Comparison of ENCODE assay signal across 13 mouse cellular contexts in the genomic region with DNA sequence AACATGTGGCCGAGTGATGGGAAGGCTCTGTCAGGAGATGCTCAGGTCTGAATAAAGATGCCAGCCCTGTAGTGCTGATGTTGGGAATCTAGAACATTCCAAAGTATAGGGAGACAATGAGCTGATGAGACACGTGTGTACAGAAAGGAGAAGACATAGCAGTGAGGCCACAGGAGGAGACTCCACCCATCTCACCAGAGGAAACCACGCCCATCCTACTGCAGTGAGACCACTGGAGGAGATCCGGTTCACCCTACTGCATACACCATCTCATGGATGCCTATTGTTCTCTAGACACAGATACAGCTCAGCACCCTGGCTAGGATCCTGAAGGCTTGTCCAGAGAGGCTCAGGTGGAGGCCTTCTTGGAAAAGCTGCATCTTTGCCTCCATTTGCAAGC.
DNase-seq lines count a peak whose midpoint lies in the region; ATAC-seq and TF ChIP-seq lines count a peak whose summit lies in the region.
"Had no signal": no experiment of that assay in that cellular context is flagged by ENCODE, and none has a peak within 500 bp of the region (broad histone marks: within the 10 kb centered on the region; RNA-seq: fewer than 3 reads in every experiment).

No protein-coding gene starts in this region.

- no peaks in the 10 kb centered on the region for H3K4me1 ChIP-seq in lung, adult 2 months (ENCODE audit: control insufficient read depth, insufficient read depth, low read length)
- no peaks in the 10 kb centered on the region for H3K4me1 ChIP-seq in kidney, adult 2 months (ENCODE audit: control insufficient read depth, insufficient read depth, low read length)
- H3K4me1 ChIP-seq: limb, embryonic 12.5 days; midbrain, embryonic 13.5 days; neural tube, embryonic 15.5 days had no signal

- no peak overlapping the region for H3K27ac ChIP-seq in kidney, adult 2 months (ENCODE audit: insufficient read depth, low read depth, low read length)
- H3K27ac ChIP-seq: limb, embryonic 12.5 days; midbrain, embryonic 13.5 days; neural tube, embryonic 15.5 days had no signal

- no peaks in the 10 kb centered on the region for H3K27me3 ChIP-seq in kidney, adult 2 months (replicated peaks; ENCODE audit: control insufficient read depth, insufficient read depth, low read length)
- H3K27me3 ChIP-seq: midbrain, embryonic 13.5 days; neural tube, embryonic 15.5 days had no signal

- 53% methylated on average over 4 of the region's 4 CpGs for WGBS in lung, adult 2 months
- 82% methylated on average over 4 of the region's 4 CpGs for WGBS in kidney, adult 2 months

- no peak for TF ChIP-seq CTCF in lung, adult 2 months (IDR thresholded peaks at IDR 0.05; ENCODE audit: insufficient read depth, low read length)
- TF ChIP-seq CTCF in kidney, adult 2 months (conservative IDR thresholded peaks at IDR 0.05; ENCODE audit: insufficient read depth, insufficient read length, low read depth, low read length): no peak

- no peak overlapping the region for H3K4me3 ChIP-seq in lung, adult 2 months (replicated peaks; ENCODE audit: extremely low read depth, low read depth, low read length)
- no peak overlapping the region for H3K4me3 ChIP-seq in kidney, adult 2 months (ENCODE audit: insufficient read depth, low read depth, low read length)
- H3K4me3 ChIP-seq: limb, embryonic 12.5 days; midbrain, embryonic 13.5 days; neural tube, embryonic 15.5 days had no signal

- H3K36me3 ChIP-seq in kidney, adult 2 months (ENCODE audit: control insufficient read depth, insufficient read depth, low read length): no peaks in the 10 kb centered on the region
- H3K36me3 ChIP-seq: limb, embryonic 12.5 days; midbrain, embryonic 13.5 days; neural tube, embryonic 15.5 days had no signal

- no peak for TF ChIP-seq POLR2A in lung, adult 2 months (IDR thresholded peaks at IDR 0.05; ENCODE audit: borderline replicate concordance, extremely low read depth, low read depth, low read length)
- TF ChIP-seq POLR2A in kidney, adult 2 months (IDR thresholded peaks at IDR 0.05; ENCODE audit: low read depth, low read length): no peak

- DNase-seq in lung, postnatal 25 days (ENCODE audit: low spot score): peak; percentile 16
- DNase-seq in lung, adult 2 months: no peak
- peak; percentile 24 to 36 for DNase-seq in natural killer cell, adult 2 months (ENCODE audit: low spot score in 2 of 2)
- no peak for DNase-seq in gastrocnemius, adult 18-20 months (ENCODE audit: low spot score)
- no peak for DNase-seq in kidney, adult 2 months
- DNase-seq in left cerebral cortex, postnatal 36 days (ENCODE audit: low spot score in 2 of 2): no peak
- no peak for DNase-seq in frontal cortex, postnatal 36 days (ENCODE audit: low spot score in 2 of 2)
- DNase-seq: cerebellum, adult 18-20 months had no signal

- intact Hi-C loops in left cerebral cortex, postnatal 36 days (cut with DNase I): no loop called here

- ATAC-seq in granulocyte monocyte progenitor cell, adult 5-6 weeks (replicated peaks; ENCODE audit: poor library complexity, severe bottlenecking): peak; percentile 81
- ATAC-seq: hindbrain, embryonic 16.5 days; midbrain, embryonic 13.5 days had no signal

Comparison
In these comparisons a context has a peak if more than half of its experiments do, and no peak if none do; other contexts are left out.
1. DNase-seq: peak in lung, postnatal 25 days (single experiment) and natural killer cell, adult 2 months (2 of 2); none in lung, adult 2 months (single experiment), gastrocnemius, adult 18-20 months (single experiment), kidney, adult 2 months (single experiment), left cerebral cortex, postnatal 36 days (0 of 2) and frontal cortex, postnatal 36 days (0 of 2).